Mouse (Mus musculus) retina, embryonic 14.5 days (tissue): ENCODE results near the gene Ccnl2.
A peak's percentile ranks its signal among the peaks of the same experiment; 100 is the strongest.

ENCODE experiments used
- DNase-seq: peaks from one replicate; pipeline ENCODE4 v3.0.0-alpha.2; 2015; ENCODE audit warnings: low spot score

Ccnl2 gene

DNA sequence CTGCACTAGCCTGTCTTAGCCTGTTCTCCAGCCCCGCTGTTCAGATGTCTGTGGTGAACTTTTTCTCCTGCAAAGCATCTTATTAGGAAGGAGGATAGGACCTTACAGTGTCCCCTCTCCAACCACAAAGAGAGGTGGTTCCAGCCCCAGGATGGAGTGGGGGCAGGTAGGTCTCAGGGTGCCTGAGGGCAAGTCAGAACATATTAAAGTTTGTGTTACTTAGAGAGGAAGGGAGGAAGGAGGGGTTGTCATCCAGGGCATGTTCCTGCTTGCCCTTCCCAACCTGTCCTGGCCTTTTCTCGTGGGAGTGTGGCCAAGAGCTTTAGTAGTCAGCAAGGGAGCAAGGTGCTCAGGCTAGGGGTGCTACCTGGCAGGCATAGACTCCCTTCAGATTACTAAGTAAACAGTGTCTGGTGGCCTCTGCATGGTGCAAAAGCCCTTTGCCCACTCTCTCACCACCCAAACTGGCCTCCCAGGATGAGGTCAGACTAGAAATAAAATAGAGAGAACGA is 21.6 kb upstream of the Ccnl2 start:
- DNase-seq = no peak

DNA sequence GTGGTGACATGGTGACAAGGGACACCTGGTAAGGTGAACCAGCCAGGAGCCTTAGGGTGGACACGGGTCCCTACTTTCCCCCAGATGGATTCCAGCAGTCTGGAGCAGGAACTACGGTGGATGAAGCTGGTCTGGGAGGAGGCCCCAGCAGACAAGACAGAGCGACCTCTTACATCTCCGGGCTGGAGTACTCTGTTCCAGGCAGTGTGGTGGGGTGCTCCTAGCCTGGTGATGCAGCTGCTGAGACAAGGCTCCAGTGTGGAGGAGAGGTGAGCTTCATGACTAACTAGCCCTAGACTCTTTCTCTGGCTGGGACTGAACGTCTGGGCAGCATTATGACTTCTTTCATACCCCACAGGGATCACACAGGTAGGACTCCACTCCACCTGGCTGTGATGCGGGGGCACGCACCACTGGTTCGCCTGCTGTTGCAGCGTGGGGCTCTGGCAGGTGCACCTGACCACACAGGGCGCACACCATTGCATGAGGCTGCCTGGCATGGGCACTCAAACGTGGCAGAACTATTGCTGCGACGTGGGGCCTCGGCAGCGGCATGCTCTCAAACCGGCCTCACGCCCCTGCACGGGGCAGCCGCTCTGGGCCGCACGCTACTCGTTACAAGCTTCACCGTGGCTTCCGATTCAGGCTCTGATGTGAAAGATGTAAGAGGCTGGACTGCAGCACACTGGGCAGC is 20.9 kb upstream of the Ccnl2 start:
- DNase-seq = no peak

DNA sequence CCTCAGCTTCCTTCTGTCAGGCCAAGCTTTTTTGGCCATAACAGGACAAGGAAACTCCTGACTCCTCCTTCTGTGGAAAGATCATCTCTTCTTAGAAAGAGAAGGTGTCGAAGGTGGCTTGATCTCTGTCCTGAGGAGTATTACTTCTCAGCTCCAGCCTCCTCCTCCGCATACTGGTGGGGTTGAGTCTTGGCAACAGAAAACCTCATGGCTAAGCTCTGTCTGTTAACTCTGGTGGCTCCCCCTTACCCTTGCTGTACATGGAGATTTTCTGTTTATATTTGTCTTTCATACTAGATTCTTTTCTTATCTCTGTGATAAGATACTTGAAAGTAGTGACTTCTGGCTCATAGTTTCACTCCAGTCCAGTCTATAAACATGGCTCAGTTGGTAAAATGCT is 18.6 kb upstream of the Ccnl2 start:
- DNase-seq = no peak

DNA sequence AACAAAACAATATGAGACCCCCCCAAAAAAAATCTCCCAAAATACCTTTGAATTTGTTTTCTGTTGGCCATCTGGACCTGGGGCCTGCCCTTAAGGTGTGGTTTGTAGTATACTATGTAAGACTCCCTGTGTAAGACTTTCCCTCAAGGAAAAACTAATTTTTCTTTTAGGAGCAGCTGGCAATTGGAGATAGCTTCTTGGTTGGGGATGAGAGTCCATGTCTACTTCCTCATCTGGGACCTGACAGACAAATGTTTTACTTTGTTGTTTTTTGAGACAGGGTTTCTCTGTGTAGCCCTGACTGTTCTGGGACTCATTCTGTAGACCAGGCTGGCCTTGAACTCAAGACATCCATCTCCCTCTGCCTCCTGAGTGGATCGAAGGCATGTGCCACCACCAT is 10.2 kb upstream of the Ccnl2 start:
- no peak for DNase-seq

DNA sequence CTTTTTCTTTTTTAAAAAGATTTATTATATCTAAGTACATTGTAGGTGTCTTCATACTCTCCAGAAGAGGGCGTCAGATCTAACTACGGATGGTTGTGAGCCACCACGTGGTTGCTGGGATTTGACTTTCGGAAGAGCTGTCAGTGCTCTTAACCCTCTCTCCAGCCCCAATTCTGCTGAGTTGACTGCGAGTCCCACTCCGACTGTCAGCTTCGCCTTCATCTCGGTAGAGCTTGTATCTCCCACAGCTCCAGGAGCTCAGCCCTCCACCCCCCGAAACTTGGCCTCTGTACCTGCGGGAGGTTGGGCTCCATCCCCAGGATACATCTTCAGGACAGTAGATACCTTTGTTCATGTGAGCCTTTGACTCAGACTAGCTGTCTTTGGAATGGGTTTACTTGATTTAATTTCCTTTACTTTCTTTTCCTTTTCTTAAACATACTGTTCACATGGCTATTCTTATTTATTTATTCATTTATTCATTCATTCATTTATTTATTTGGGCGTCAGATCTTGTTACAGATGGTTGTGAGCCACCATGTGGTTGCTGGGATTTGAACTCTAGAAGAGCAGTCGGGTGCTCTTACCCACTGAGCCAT is 9.4 kb upstream of the Ccnl2 start, which contains the start of gene Mrpl20:
Gene Mrpl20 (plus strand): TSS at position 138 of the 599 bp plus-strand sequence.
- peak; percentile 30 for DNase-seq

DNA sequence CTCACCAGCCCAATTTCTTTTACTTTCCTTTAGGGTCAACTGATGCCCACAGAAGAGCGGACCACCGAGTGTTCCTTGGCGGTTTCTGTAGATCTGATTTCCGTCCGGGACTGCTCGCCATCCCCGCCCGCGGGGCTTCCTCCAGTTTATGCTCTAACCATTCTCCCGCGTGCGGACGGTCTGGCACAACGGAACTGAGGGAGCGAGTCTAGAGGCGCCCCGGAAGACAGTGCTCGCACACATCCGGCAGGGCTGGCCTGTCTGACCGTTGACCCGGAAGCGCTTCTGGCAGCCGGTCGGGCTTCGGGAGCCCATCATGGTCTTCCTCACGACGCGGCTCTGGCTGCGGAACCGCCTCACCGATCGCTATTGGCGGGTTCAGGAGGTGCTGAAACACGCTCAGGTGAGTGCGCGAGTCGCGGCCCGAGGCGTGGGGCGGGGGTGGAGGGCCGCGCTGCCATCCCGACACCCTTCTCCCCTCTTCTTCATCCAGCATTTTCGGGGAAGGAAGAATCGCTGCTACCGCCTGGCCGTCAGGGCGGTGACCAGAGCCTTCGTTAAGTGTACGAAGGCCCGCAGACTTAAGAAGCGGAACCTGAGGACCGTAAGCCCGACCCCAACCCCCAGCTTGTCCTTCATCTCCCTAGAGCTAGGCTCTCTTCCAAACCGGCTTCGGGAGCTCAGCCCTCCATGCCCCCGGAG is 8.8 kb upstream of the Ccnl2 start:
- DNase-seq = peak; percentile 98

DNA sequence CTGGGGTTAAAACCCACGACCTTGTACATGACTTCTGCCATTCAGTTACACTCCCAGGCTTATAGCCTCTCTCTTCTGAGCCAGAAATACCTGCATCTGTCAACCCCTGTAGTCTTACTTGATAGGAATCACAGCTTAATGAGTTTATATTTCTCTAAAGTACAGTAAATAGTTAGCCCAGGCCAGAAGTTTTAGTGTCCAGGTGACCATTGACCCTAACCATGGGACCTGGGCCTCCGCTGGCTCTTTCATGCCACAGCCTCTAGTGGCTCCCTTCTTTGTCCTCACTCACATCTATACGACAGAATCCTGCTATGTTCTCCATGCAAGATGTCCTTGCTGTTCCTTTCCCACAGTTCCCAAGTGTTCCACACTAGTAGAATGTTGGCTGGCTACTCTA is 4.4 kb upstream of the Ccnl2 start:
- no peak for DNase-seq

DNA sequence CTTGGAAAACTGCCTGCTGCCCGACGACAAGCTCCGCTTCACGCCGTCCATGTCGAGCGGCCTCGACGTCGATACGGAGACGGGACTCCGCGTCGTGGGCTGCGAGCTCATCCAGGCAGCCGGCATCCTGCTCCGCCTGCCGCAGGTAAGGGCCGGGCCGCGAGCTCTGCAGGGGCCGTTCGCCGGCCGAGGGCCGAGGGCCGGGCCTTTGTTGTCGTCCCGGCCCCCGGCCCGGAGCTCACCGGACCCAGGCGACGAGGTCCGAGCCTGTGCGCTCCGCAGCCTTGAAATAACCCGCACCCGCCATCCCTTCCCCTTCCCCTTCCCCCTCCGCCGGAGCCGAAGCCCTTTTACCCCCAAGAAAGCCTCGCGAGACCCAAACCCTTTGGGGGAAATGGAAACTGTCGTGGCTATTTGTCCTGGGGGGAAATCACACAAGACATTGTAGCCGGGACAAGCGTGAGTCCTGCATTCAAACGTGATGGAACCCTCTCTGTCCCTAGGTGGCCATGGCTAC is 434 bp downstream of the Ccnl2 start:
- peak; percentile 61 for DNase-seq

DNA sequence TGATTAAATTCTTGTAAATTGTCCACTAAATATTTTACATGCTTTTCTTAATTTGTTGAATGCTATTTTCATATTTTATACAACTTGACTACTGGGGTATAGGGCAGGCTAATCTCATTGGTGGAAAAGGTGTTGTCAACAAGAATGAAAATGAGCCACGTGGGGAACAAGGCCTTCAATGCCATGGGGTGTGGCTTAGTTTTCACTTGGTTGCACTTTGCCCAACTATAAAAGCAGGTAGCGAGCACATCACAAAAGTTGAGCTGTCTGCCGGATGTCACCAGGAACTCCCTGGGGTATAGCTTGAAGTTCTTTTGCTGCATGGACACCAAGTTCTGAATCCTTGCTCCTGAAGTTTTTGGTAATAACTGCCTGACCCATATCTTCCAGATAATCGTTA is 5.2 kb downstream of the Ccnl2 start:
- no peak for DNase-seq

DNA sequence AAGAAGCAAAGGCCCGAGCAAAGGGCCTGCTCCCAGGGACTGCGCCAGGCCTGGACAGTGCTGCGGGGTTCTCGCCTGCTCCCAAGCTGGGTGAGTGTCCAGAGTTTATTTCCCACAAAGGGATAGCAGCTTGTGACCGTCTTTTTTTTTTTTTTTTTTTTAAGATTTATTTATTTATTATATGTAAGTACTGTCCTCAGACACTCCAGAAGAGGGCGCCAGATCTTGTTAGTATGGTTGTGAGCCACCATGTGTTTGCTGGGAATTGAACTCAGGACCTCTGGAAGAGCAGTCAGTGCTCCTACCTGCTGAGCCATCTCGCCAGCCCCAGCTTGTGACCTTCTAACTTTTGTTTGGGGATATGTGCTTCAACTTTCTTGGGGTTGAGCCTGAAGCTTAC is 8.7 kb downstream of the Ccnl2 start:
- DNase-seq = peak; percentile 64

DNA sequence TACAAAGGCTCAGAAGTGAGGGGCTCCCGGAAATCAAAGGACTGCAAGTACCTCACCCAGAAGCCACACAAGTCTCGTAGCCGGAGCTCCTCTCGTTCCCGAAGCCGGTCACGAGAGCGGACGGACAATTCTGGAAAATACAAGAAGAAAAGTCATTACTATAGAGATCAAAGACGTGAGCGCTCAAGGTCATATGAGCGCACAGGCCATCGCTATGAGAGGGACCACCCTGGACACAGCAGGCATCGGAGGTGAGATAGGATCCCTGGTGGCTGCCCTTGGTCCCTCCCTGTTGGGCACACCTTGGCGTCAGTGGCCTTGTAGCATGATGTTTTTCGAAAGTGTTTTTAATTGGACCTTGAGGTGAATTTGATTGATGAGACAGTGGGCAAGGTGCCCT is 11.2 kb downstream of the Ccnl2 start:
- DNase-seq = no peak

DNA sequence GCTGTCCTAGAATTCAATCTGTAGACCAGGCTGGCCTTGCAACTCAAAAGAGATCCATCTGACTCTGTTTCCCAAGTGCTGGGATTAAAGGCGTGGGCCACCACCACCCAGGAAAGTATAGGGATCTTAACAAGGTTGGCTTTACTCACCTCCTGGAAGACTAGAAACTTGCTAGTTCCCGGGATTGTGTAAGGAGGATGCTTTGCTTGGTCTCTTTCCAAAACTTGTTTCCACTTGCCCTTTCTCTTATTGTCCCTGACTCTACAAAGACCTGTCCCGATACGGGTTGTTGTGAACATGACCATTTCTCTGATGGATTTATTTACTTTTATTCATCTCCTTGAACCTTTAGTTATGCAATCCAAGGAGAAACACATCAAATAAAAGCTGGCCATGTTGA is 17.6 kb downstream of the Ccnl2 start:
- no peak for DNase-seq

DNA sequence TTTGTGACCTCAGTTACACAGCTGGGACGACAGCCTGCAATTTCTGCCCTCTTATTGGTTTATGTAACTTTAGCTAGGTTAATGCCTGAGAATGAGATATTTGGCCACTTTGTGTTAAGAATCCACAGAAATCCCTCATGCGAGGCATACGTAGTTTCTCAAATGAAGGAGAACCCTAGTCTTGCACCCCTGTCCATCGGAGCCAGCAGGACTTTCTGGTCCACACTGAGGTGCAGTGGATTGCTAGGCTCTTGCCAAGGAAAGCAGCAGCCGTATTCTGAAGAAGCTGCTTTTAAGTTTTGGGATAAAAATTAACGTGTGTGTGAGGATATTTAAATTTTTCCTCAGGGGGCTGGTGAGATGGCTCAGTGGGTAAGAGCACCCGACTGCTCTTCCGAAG is 18.3 kb downstream of the Ccnl2 start:
- peak; percentile 31 for DNase-seq

DNA sequence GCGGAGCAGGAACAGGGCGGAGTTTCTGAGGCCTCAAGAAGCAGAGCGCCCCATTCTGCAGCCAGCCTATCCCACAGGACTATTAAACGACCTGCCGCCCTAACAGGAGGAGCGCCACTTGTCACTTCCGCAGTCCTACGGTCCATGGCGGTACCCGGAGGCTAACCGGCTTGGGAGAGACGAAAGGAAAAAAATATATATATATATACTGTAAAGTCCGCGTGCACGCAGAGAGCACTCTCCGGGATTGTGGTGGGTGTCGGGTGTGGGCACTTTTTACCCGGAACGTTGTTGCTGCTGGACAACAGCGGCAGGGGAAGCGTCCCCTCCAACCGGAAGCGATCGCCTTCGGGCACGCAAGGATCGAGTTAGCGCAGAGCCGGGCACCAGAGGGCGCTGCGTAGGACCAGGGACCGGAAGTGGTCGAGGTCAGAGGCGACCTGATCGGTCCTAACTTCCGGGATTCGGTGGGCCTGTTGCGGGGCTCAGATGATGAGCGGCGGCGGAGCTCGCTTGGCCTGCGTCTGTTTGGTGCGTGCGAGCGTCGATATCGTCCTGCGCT is 19.0 kb downstream of the Ccnl2 start, which contains the start of gene Aurkaip1:
Gene Aurkaip1 (plus strand): TSS at position 68 of the 562 bp plus-strand sequence.
- DNase-seq = peak; percentile 98

DNA sequence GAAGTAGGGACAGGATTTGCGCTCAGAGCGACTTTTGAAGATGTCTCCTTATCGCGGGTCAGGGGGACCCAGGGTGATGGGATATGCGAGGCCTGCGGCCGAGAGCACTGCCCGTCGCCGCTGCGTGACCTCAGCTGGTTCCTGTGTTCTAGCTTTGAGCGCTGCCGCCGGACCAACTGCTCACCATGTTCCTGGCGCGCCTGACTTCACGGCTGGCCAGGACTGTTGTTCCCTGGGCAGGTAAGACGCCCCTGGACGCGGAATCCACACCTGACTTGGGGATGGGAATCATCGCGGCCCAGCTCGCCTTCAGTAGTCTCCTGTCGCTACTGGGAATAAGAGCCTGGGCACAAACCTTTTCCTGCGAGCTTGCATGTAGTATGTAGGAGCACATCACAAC is 19.5 kb downstream of the Ccnl2 start:
- peak; percentile 5 for DNase-seq

DNA sequence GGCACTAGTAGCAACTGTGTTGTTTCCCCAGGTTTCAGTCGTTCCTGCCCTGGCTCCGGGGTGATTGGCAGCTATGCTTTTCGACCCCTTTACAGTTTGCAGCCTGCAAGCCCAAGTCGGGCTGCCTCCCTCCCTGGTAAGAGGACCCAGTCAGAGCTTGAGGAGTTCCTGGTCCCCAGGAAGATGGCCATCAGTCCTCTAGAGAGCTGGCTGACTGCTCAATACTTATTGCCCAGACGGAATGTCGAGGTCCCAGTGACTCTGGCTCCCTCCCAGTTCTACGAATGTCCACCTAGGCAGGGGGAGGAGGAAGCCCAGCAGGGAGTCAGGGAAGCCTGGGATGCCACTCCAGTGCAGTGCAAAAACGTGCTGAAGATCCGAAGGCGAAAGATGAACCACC is 20.0 kb downstream of the Ccnl2 start:
- no peak for DNase-seq

DNA sequence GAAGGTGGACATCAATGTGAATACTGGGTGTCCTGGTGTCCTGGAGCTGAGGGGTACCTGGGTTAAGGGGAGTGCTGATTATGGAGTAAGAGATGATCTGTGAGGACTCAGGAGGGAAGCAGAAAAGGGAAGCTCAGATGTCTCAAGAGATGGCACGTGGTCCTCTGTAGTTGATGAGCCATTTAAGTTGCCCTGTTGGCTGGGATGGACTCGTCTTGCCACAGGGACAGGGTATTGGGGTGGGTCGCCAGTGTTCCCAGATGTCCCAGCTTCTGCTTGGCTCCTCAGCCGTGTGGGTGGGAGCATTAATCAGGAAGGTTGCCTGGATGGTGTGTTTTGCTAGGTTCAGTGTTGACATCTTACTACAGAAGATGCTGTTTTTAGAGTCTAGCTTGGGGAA is 20.9 kb downstream of the Ccnl2 start:
- no peak for DNase-seq

DNA sequence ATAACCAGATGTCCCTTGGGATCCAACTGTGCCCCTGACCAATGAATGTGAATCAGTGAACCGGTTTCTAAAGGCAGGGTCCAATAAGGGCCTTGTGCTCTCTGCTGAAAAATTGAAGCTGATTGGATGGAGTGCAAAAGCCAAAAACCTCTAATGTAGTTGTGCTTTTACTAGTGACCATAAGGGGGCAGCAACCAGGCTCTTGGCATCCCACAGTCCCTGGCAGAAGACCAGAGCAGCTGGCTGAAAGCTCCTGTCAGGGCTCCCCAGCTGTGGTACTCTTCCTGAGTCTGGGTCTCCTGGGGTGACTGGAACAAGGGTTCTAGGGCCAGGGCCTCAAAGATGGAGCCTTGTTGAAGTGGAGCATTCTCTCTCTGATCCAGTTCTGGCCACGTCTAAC is 21.5 kb downstream of the Ccnl2 start:
- DNase-seq = peak; percentile 89

DNA sequence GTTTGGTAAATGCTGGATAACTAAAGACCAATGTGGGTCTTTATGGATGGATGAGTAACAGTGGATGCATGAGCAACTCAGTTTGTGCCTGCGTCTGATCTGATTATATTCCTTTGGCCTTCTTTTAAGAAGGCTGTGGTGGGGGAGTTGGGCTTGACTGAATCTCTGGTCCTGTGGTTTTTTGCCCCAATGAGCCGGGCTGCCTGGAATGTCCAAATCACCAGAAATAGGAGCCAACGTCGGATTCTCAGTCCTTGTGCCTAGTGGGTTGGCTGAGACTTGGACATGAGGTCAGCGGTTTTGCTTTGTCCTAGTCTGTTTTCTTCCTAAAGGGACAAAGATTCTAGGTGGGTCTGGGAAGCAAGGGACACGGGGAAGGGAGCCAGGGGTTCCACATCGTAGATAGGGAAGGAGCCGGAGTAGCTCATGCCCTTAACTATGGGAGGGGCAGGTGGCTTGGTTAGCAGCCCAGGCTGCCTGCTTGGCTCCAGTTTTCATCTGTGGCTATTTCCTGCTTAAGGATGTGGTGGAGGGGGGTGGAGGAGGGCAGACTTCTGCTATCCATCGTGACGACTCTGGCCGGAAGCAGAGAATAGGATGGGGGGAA is 25.2 kb downstream of the Ccnl2 start:
- DNase-seq = no peak

DNA sequence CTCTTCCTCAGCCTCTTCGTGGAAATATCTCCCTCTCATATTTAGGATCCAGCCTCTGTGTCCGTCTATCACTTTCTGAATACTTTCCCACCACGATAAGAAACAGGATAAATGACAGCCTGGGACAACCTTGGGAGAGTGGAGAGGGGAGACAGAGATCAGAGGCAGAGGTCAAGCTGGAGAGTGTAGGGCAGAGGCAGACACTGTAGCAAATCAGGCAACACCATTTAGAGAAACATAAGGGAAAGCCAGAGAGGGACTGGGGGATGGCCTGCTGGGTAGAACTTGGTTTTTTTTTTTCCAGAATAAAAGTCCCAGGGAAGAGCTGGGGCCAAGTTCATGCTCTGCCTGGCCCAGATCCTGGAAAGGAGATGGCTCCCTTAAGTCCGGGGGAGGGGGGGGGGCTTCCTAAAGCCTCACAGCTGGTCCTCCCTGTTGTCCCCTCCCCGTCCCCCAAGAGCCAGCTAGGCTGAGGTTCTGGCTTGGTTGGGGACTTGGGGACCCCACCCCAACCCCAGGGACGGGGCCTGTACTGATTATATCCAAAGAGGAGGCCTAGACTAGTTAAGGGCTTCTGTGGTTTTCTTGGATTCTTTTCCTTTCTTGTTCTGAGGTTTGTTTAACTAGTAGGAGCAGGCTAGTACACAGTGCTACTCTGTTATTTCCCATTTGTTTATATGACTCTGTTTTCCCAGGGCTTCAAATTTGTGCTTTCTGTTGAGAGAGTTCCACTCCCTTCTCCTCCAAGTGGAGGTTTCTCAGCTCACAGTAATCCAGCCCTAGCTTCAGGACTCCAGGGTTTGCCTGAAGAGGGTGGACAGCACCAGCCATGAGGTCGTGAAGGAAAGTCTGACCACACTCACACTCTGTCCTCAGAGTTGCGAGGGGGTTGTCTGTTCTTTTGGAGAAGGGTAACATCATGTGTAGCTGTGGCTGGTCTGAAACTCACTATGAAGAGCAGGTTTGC is 26.2 kb downstream of the Ccnl2 start:
- no peak for DNase-seq

DNA sequence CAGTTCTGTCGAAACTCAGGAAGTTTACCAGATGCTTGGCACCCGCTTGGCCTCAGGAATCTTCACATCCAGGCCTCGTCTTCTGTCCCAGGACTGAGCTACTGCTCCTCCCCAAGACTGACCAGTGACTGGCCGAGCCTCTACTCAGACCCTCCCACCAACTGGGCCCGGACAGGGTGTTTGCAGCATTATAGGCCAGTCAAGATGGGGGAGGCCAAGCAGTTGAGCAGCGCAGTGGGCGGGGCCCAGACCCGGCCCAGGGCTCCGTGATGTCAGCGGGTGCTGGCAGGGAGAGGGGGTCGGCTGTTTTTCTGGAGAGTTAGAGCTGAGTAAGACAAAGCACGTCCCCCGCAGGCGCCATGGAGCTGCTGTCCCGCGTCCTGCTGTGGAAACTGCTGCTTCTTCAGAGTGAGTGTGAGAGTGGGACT is 27.2 kb downstream of the Ccnl2 start, which contains the start of gene Mxra8:
Gene Mxra8 (plus strand): TSS at position 198 of the 428 bp plus-strand sequence.
- peak; percentile 67 for DNase-seq
